Mouse (Mus musculus) MEL (cell line): ENCODE results near the gene Hpd. TPM values are rescaled to one million over a fixed set of nuclear protein-coding genes. Genes with fewer than 3 reads are reported as not detected.

Experiments
- DNase-seq: peaks from one replicate; pipeline ENCODE4 v3.0.0; 2011; ENCODE audit warnings: low read depth, low spot score
- H3K27ac ChIP-seq: 2 replicates; pipeline ENCODE4 v1.5.1; 2012; ENCODE audit warnings: low read depth, mild to moderate bottlenecking, control low read depth, low read length, moderate library complexity; ENCODE audit not compliant: control insufficient read depth
- H3K27me3 ChIP-seq, 2 experiments: fragments of 150-350 bp in 1 of 2; sonication (generic) in 1 of 2; 2 replicates each; pipeline ENCODE4 v1.6.1; 2012; ENCODE audit warnings: low read length in 2 of 2, mild to moderate bottlenecking in 2 of 2, improper control_type of control experiment in 1 of 2, moderate library complexity in 1 of 2; ENCODE audit not compliant: insufficient read depth in 2 of 2, control insufficient read depth in 1 of 2
- H3K36me3 ChIP-seq, 2 experiments: 2 replicates each; pipeline ENCODE4 v1.6.1; 2012 to 2014; ENCODE audit warnings: low read length in 2 of 2, improper control_type of control experiment in 1 of 2, inconsistent platforms in 1 of 2, mild to moderate bottlenecking in 1 of 2; ENCODE audit not compliant: insufficient read depth in 2 of 2, control insufficient read depth in 1 of 2
- H3K4me1 ChIP-seq, 2 experiments: fragments of 150-350 bp in 1 of 2; sonication (generic) in 1 of 2; 2 replicates each; pipeline ENCODE4 v1.6.1; 2012; ENCODE audit warnings: low read length in 2 of 2, improper control_type of control experiment in 1 of 2, mild to moderate bottlenecking in 1 of 2; ENCODE audit not compliant: insufficient read depth in 2 of 2, control insufficient read depth in 1 of 2
- H3K4me3 ChIP-seq, 2 experiments: fragments of 150-350 bp in 1 of 2; sonication (generic) in 1 of 2; 2 replicates each; pipeline ENCODE4 v1.5.1; 2012; ENCODE audit warnings: low read depth in 2 of 2, low read length in 2 of 2, mild to moderate bottlenecking in 2 of 2, moderate library complexity in 2 of 2, control low read depth in 1 of 2, improper control_type of control experiment in 1 of 2; ENCODE audit not compliant: control insufficient read depth in 1 of 2, insufficient read depth in 1 of 2
- H3K79me2 ChIP-seq: 2 replicates; pipeline ENCODE4 v1.6.1; 2012; ENCODE audit warnings: mild to moderate bottlenecking, low read length, moderate library complexity; ENCODE audit not compliant: control insufficient read depth, poor library complexity, insufficient read depth
- H3K9ac ChIP-seq: 2 replicates; pipeline ENCODE4 v1.6.1; 2012; ENCODE audit warnings: low read depth, mild to moderate bottlenecking, control low read depth, low read length, moderate library complexity; ENCODE audit not compliant: control insufficient read depth, poor library complexity, severe bottlenecking
- H3K9me3 ChIP-seq: fragments of 150-350 bp; sonication (generic); replicated peaks from 2 replicates; pipeline ENCODE4 v1.6.1; 2012; ENCODE audit warnings: mild to moderate bottlenecking, low read length, improper control_type of control experiment, moderate library complexity; ENCODE audit not compliant: insufficient read depth
- CHD2 ChIP-seq: IDR thresholded peaks from 2 replicates; pipeline ENCODE4 v1.6.1; 2011; ENCODE audit warnings: low read length, improper control_type of control experiment
- E2F4 ChIP-seq: IDR thresholded peaks from 2 replicates; pipeline ENCODE4 v1.6.1; 2011; ENCODE audit warnings: low read depth, low read length, improper control_type of control experiment, borderline replicate concordance
- EP300 ChIP-seq, 2 experiments: IDR thresholded peaks; 2 replicates each; pipeline ENCODE4 v1.6.1; 2011; ENCODE audit warnings: improper control_type of control experiment in 2 of 2, low read length in 2 of 2, low read depth in 1 of 2, mild to moderate bottlenecking in 1 of 2
- ETS1 ChIP-seq: IDR thresholded peaks from 2 replicates; pipeline ENCODE4 v1.6.1; 2012; ENCODE audit warnings: low read depth, mild to moderate bottlenecking, inconsistent platforms, low read length, improper control_type of control experiment, moderate library complexity
- GATA1 ChIP-seq: IDR thresholded peaks from 2 replicates; pipeline ENCODE4 v1.6.1; 2011; ENCODE audit warnings: low read depth, low read length, improper control_type of control experiment
- HCFC1 ChIP-seq: IDR thresholded peaks from 2 replicates; pipeline ENCODE4 v1.6.1; 2012; ENCODE audit warnings: low read depth, mild to moderate bottlenecking, inconsistent platforms, low read length, improper control_type of control experiment, moderate library complexity
- KAT2A ChIP-seq: conservative IDR thresholded peaks from 2 replicates; pipeline ENCODE4 v1.6.1; 2012; ENCODE audit warnings: low read depth, low read length, improper control_type of control experiment, inconsistent platforms
- MAFK ChIP-seq: IDR thresholded peaks from 2 replicates; pipeline ENCODE4 v1.6.1; 2011; ENCODE audit warnings: low read depth, mild to moderate bottlenecking, low read length, improper control_type of control experiment, borderline replicate concordance
- MAX ChIP-seq: IDR thresholded peaks from 2 replicates; pipeline ENCODE4 v1.6.1; 2011; ENCODE audit warnings: low read length, improper control_type of control experiment
- MYB ChIP-seq: IDR thresholded peaks from 2 replicates; pipeline ENCODE4 v1.6.1; 2011; ENCODE audit warnings: mild to moderate bottlenecking, low read depth, low read length, improper control_type of control experiment
- MYC ChIP-seq: IDR thresholded peaks from 2 replicates; pipeline ENCODE4 v1.6.1; 2011; ENCODE audit warnings: low read depth, mild to moderate bottlenecking, low read length, improper control_type of control experiment, moderate library complexity
- NELFE ChIP-seq: IDR thresholded peaks from 2 replicates; pipeline ENCODE4 v1.6.1; 2011; ENCODE audit warnings: low read depth, low read length, improper control_type of control experiment
- NRF1 ChIP-seq: IDR thresholded peaks from 2 replicates; pipeline ENCODE4 v1.6.1; 2014; ENCODE audit warnings: low read depth, mild to moderate bottlenecking, inconsistent platforms, low read length, improper control_type of control experiment, moderate library complexity; ENCODE audit not compliant: poor library complexity, insufficient read depth, severe bottlenecking
- POLR2A ChIP-seq, 2 experiments: IDR thresholded peaks; 2 replicates each; pipeline ENCODE4 v1.6.1; 2011 to 2012; ENCODE audit warnings: low read length in 2 of 2, mild to moderate bottlenecking in 2 of 2, control low read depth in 1 of 2, improper control_type of control experiment in 1 of 2, low read depth in 1 of 2, moderate library complexity in 1 of 2; ENCODE audit not compliant: control insufficient read depth in 1 of 2, insufficient read depth in 1 of 2, poor library complexity in 1 of 2
- POLR2AphosphoS5 ChIP-seq: IDR thresholded peaks from 2 replicates; pipeline ENCODE4 v1.6.1; 2012; ENCODE audit warnings: low read depth, borderline replicate concordance, mild to moderate bottlenecking, inconsistent platforms, low read length, moderate library complexity, mixed read lengths
- RAD21 ChIP-seq: IDR thresholded peaks from 2 replicates; pipeline ENCODE4 v1.6.1; 2011; ENCODE audit warnings: mild to moderate bottlenecking, low read depth, low read length, improper control_type of control experiment
- RCOR1 ChIP-seq: IDR thresholded peaks from 2 replicates; pipeline ENCODE4 v1.6.1; 2012; ENCODE audit warnings: low read depth, mild to moderate bottlenecking, inconsistent platforms, low read length, improper control_type of control experiment
- SMC3 ChIP-seq: IDR thresholded peaks from 2 replicates; pipeline ENCODE4 v1.6.1; 2011; ENCODE audit warnings: low read depth, low read length, improper control_type of control experiment
- TAL1 ChIP-seq: IDR thresholded peaks from 2 replicates; pipeline ENCODE4 v1.6.1; 2012; ENCODE audit warnings: mild to moderate bottlenecking, inconsistent platforms, low read length, moderate library complexity, mixed read lengths
- TBP ChIP-seq: IDR thresholded peaks from 2 replicates; pipeline ENCODE4 v1.8.0; 2011; ENCODE audit warnings: low read depth, low read length, improper control_type of control experiment
- USF2 ChIP-seq, 2 experiments: IDR thresholded peaks; 2 replicates each; pipeline ENCODE4 v1.6.1; 2011 to 2012; ENCODE audit warnings: improper control_type of control experiment in 2 of 2, low read length in 2 of 2, borderline replicate concordance in 1 of 2, inconsistent platforms in 1 of 2, low read depth in 1 of 2, mild to moderate bottlenecking in 1 of 2; ENCODE audit not compliant: insufficient read depth in 1 of 2
- ZC3H11A ChIP-seq: IDR thresholded peaks from 2 replicates; pipeline ENCODE4 v1.6.1; 2012; ENCODE audit warnings: low read depth, mild to moderate bottlenecking, inconsistent platforms, low read length, improper control_type of control experiment
- ZKSCAN1 ChIP-seq: IDR thresholded peaks from 2 replicates; pipeline ENCODE4 v1.6.1; 2012; ENCODE audit warnings: low read depth, mild to moderate bottlenecking, inconsistent platforms, low read length, improper control_type of control experiment, moderate library complexity
- ZMIZ1 ChIP-seq: IDR thresholded peaks from 2 replicates; pipeline ENCODE4 v1.6.1; 2012; ENCODE audit warnings: low read depth, mild to moderate bottlenecking, inconsistent platforms, low read length, improper control_type of control experiment, moderate library complexity
- polyA plus RNA-seq, 2 experiments: library from polyadenylated mRNA; stranded (reverse) in 1 of 2; unstranded in 1 of 2; fragments of >175 nt in 1 of 2; fragments of >200 nt in 1 of 2; gene quantifications; 2 replicates each; pipeline versions ENCODE4 v1.2.1 to v1.2.4; 2012; ENCODE audit warnings: low replicate concordance in 2 of 2, low read depth in 1 of 2; ENCODE audit not compliant: insufficient read length in 2 of 2, insufficient read depth in 1 of 2, missing spikeins in 1 of 2
- total RNA-seq: library from RNA; depleted of rRNA; stranded (reverse); fragments of 300-350 nt; gene quantifications from 2 replicates; pipeline ENCODE4 v1.2.3, GENCODE M21; 2012

Gene Hpd
- total and polyA plus RNA-seq, 3 experiments: not detected

- no peaks in the 10 kb centered on the region for H3K79me2 ChIP-seq
- no peak overlapping the region for H3K27ac ChIP-seq
- H3K9me3 ChIP-seq: no peaks in the 10 kb centered on the region
- no peak for TF ChIP-seq CHD2
- no peak for TF ChIP-seq MAFK
- TF ChIP-seq ZKSCAN1: no peak
- no peak for TF ChIP-seq TBP
- TF ChIP-seq RAD21: no peak
- no peak for TF ChIP-seq SMC3
- no peak for TF ChIP-seq TAL1
- no peak for TF ChIP-seq KAT2A
- TF ChIP-seq RCOR1: no peak
- no peak for TF ChIP-seq ZC3H11A
- TF ChIP-seq GATA1: no peak
- TF ChIP-seq NELFE: no peak
- no peak for TF ChIP-seq MYB
- TF ChIP-seq E2F4: no peak
- no peak for TF ChIP-seq EP300 (IDR thresholded peaks at IDR 0.05; ENCODE audit: low read depth in 1 of 2, low read length in 2 of 2)
- no peak for TF ChIP-seq MYC
- TF ChIP-seq ETS1: no peak
- TF ChIP-seq MAX: no peak
- H3K9ac ChIP-seq: no peak overlapping the region
- peaks cover 27 to 36% of the 10 kb centered on the region in 2 experiments for H3K4me1 ChIP-seq
- DNase-seq: no peak
- no peaks in the 10 kb centered on the region for H3K27me3 ChIP-seq
- H3K4me3 ChIP-seq: no peak overlapping the region
- peaks cover 0 to 21% of the 10 kb centered on the region in 2 experiments; a peak in 2 of 4 replicates for H3K36me3 ChIP-seq
Measured at GRCm38 (mm10) chr5:123190912-123191311, 8.4 kb upstream of the Hpd start.

GRCm38 (mm10) chr5:123187306-123187705 is 4.8 kb upstream of the Hpd start:
- H3K79me2 ChIP-seq: no peaks in the 10 kb centered on the region
- peaks cover 0 to 4% of the 10 kb centered on the region in 2 experiments; a peak in 2 of 4 replicates for H3K36me3 ChIP-seq
- no peaks in the 10 kb centered on the region for H3K27me3 ChIP-seq
- peaks cover 8 to 12% of the 10 kb centered on the region in 2 experiments for H3K4me1 ChIP-seq
- no peak for DNase-seq
- no peak overlapping the region for H3K9ac ChIP-seq
- H3K4me3 ChIP-seq: no peak overlapping the region
- TF ChIP-seq ZMIZ1 (no peak), POLR2AphosphoS5 (no peak), HCFC1 (no peak), RAD21 (no peak), POLR2A (IDR thresholded peaks at IDR 0.05; ENCODE audit: control insufficient read depth in 1 of 2, insufficient read depth in 1 of 2, low read depth in 1 of 2, low read length in 2 of 2, poor library complexity in 1 of 2) (no peak), USF2 (IDR thresholded peaks at IDR 0.05; ENCODE audit: borderline replicate concordance in 1 of 2, insufficient read depth in 1 of 2, low read depth in 1 of 2, low read length in 2 of 2) (no peak), NRF1 (no peak), RCOR1 (no peak), GATA1 (no peak), ZC3H11A (no peak), CHD2 (no peak), MAFK (no peak)
- TF ChIP-seq, all 39 proteins: peak for 0
- H3K27ac ChIP-seq: no peak overlapping the region
- no peaks in the 10 kb centered on the region for H3K9me3 ChIP-seq
